Mouse (Mus musculus) liver, adult 2 months (tissue): ENCODE data around the gene Ube2a.
A peak's percentile ranks its signal among the peaks of the same experiment; 100 is the strongest.

Source experiments
- CTCF ChIP-seq: fragments of 200-500 bp; IDR thresholded peaks from 2 replicates; pipeline ENCODE4 v1.5.1; 2011; ENCODE audit warnings: low read depth, low read length, control low read depth
- POLR2A ChIP-seq: fragments of 200-500 bp; IDR thresholded peaks from 2 replicates; pipeline ENCODE4 v1.6.1; 2011; ENCODE audit warnings: low read length, control low read depth; ENCODE audit not compliant: insufficient read depth; ENCODE audit errors: extremely low read depth

GRCm38 (mm10) chrX:36863766-36864608, 9.7 kb upstream of the Ube2a start:
- TF ChIP-seq CTCF: no peak
- TF ChIP-seq POLR2A: 0 out of 2 replicates have a peak, but pooled peaks have one; percentile 13
